Mouse (Mus musculus) G1E (cell line): ENCODE results near the gene Egr2. TPM values are rescaled to one million over a fixed set of nuclear protein-coding genes. Genes with fewer than 3 reads are reported as not detected.

Experiments
- ATAC-seq: 2 replicates; pipeline ENCODE4 v1.8.0; 2016; ENCODE audit warnings: mild to moderate bottlenecking; ENCODE audit not compliant: insufficient number of reproducible peaks, poor library complexity, low FRiP score, severe bottlenecking; ENCODE audit errors: extremely low read depth
- DNase-seq: peaks from one replicate; pipeline ENCODE4 v3.0.0; 2012; ENCODE audit warnings: low spot score
- H3K27me3 ChIP-seq: 2 replicates; pipeline ENCODE4 v1.6.1; 2012; ENCODE audit warnings: mild to moderate bottlenecking, low read length, inconsistent platforms; ENCODE audit not compliant: insufficient read depth
- H3K36me3 ChIP-seq: replicated peaks from 2 replicates; pipeline ENCODE3; 2012; ENCODE audit warnings: mild to moderate bottlenecking, inconsistent platforms
- H3K4me1 ChIP-seq: 2 replicates; pipeline ENCODE4 v1.6.1; 2012; ENCODE audit warnings: low read depth, low read length, inconsistent platforms, mixed read lengths; ENCODE audit not compliant: insufficient read depth
- H3K4me3 ChIP-seq: 2 replicates; pipeline ENCODE4 v1.5.1; 2012; ENCODE audit warnings: low read depth, mild to moderate bottlenecking, inconsistent platforms, low read length, moderate library complexity, mixed read lengths
- H3K9me3 ChIP-seq: replicated peaks from 2 replicates; pipeline ENCODE4 v1.6.1; 2012; ENCODE audit warnings: inconsistent platforms
- CTCF ChIP-seq: IDR thresholded peaks from 2 replicates; pipeline ENCODE4 v1.5.1; 2012; ENCODE audit warnings: low read depth, low read length, inconsistent platforms, mixed read lengths
- GATA1 ChIP-seq: IDR thresholded peaks from 2 replicates; pipeline ENCODE4 v1.6.1; 2012; ENCODE audit warnings: borderline replicate concordance, low read length, inconsistent platforms, mixed read lengths
- GATA2 ChIP-seq: IDR thresholded peaks from 2 replicates; pipeline ENCODE4 v1.6.1; 2012; ENCODE audit warnings: low read depth, low read length, inconsistent platforms, borderline replicate concordance
- POLR2AphosphoS5 ChIP-seq: IDR thresholded peaks from 2 replicates; pipeline ENCODE4 v1.6.1; 2012; ENCODE audit warnings: low read depth, low read length, inconsistent platforms; ENCODE audit not compliant: insufficient replicate concordance
- TAL1 ChIP-seq: conservative IDR thresholded peaks from 2 replicates; pipeline ENCODE4 v1.6.1; 2012; ENCODE audit warnings: low read depth, low read length, inconsistent platforms, mixed read lengths
- polyA plus RNA-seq: library from polyadenylated mRNA; stranded (reverse); fragments of >175 nt; gene quantifications from 2 replicates; pipeline ENCODE4 v1.2.3, GENCODE M21; 2012
- total RNA-seq, 2 experiments: library from RNA; stranded (forward) in 1 of 2; stranded (reverse) in 1 of 2; fragments of 200-1000 nt in 1 of 2; fragments of >200 nt in 1 of 2; fragmentation: Nextera tagmentation in 1 of 2; gene quantifications; 2 replicates each; pipeline ENCODE4 v1.2.3; 2014 to 2017

Gene Egr2
- total and polyA plus RNA-seq, 3 experiments = 0.08 to 1.0 TPM; not detected in 1

DNA sequence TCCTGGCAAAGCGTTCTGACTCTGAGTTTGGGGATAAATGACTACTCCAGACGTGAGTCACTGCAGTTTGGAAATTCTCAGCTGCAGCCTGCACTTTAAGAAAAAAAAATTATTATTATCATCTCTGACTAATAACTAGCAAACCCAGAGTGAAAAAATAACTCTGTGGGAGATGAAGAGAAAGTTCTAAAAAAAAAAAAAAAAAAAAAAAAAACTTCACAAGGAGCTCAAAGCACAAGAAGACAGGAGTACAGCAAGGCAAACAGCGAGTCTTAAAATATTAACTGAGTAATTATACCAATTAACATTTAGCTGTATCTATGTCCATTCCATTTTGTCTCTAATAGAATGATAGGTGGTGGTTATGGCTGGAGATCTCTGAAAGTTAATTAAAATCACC lies 11.1 kb upstream of the Egr2 start:
- H3K36me3 ChIP-seq = no peaks in the 10 kb centered on the region

GRCm38 (mm10) chr10:67524694-67525093 lies 10.6 kb upstream of the Egr2 start:
- H3K9me3 ChIP-seq = no peaks in the 10 kb centered on the region
- H3K27me3 ChIP-seq = 0 out of 2 replicates have a peak, but pooled peaks cover 2% of the 10 kb centered on the region
- TF ChIP-seq TAL1 (no peak), GATA2 (no peak), GATA1 (no peak), POLR2AphosphoS5 (no peak), CTCF (no peak)
- H3K4me3 ChIP-seq = no peak overlapping the region
- no peak for ATAC-seq
- H3K36me3 ChIP-seq = no peaks in the 10 kb centered on the region
- no peak for DNase-seq
- H3K4me1 ChIP-seq = no peaks in the 10 kb centered on the region

More for the DNA sequence above, 11.1 kb upstream of the Egr2 start:
- no peaks in the 10 kb centered on the region for H3K4me1 ChIP-seq
- TF ChIP-seq GATA1 (no peak), POLR2AphosphoS5 (no peak), GATA2 (no peak), TAL1 (no peak), CTCF (no peak)
- no peaks in the 10 kb centered on the region for H3K9me3 ChIP-seq
- 0 out of 2 replicates have a peak, but pooled peaks cover 2% of the 10 kb centered on the region for H3K27me3 ChIP-seq
- H3K4me3 ChIP-seq = no peak overlapping the region
- DNase-seq (no peak), ATAC-seq (no peak)

DNA sequence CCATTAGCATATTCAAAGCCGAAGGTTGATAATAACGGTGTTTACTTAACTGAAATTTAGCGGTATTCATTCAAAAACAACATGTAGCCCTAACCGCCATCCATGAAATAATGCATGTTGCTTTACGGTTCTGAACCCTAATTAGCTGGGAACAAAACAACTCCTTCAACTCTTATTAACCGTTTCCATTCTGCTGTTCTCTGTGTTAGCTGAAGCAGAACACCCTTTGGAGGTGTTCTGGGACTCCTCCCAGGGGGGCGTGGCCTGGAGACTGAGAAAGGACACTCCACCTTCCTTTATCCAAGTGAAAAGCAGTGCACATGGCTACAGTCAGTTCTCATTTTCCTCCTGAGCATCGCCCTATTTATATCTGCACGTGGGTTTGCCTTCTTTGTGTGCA lies 8.8 kb upstream of the Egr2 start:
- Histone ChIP-seq H3K27me3 (peaks cover 5% of the 10 kb centered on the region; the same call in 1 of the 2 replicates), H3K36me3 (no peaks in the 10 kb centered on the region), H3K4me3 (no peak overlapping the region), H3K4me1 (no peaks in the 10 kb centered on the region), H3K9me3 (no peaks in the 10 kb centered on the region)
- TF ChIP-seq CTCF (no peak), POLR2AphosphoS5 (no peak), GATA2 (no peak), TAL1 (no peak), GATA1 (no peak)
- DNase-seq (no peak), ATAC-seq (no peak)

GRCm38 (mm10) chr10:67529769-67530168 lies 5.5 kb upstream of the Egr2 start:
- ATAC-seq (no peak), DNase-seq (no peak)
- Histone ChIP-seq H3K4me1 (no peaks in the 10 kb centered on the region), H3K4me3 (no peak overlapping the region), H3K36me3 (no peaks in the 10 kb centered on the region), H3K27me3 (peaks cover 20% of the 10 kb centered on the region), H3K9me3 (no peaks in the 10 kb centered on the region)
- TF ChIP-seq CTCF (no peak), GATA2 (no peak), POLR2AphosphoS5 (no peak), GATA1 (no peak), TAL1 (no peak)

- peaks cover 59% of the 10 kb centered on the region for H3K27me3 ChIP-seq
- peak; percentile 62 for DNase-seq
- TF ChIP-seq TAL1 (no peak), CTCF (0 out of 2 replicates have a peak, but pooled peaks have one; percentile 33)
Observed at GRCm38 (mm10) chr10:67535972-67536371, 697 bp downstream of the Egr2 start.

GRCm38 (mm10) chr10:67536621-67537141 lies 1.4 kb downstream of the Egr2 start:
- Histone ChIP-seq H3K4me1 (peaks cover 32% of the 10 kb centered on the region), H3K27me3 (peaks cover 59% of the 10 kb centered on the region), H3K36me3 (peaks cover 8% of the 10 kb centered on the region), H3K4me3 (peak overlapping the region; percentile 78), H3K9me3 (no peaks in the 10 kb centered on the region; the same call in 1 of the 2 replicates)
- no peak for ATAC-seq
- peak; percentile 36 for DNase-seq
- TF ChIP-seq GATA2 (no peak), CTCF (no peak), TAL1 (no peak), POLR2AphosphoS5 (no peak), GATA1 (no peak)

More at GRCm38 (mm10) chr10:67535972-67536371, 697 bp downstream of the Egr2 start:
- Histone ChIP-seq H3K9me3 (no peaks in the 10 kb centered on the region; the same call in 1 of the 2 replicates), H3K36me3 (peaks cover 3% of the 10 kb centered on the region), H3K4me3 (peak overlapping the region; percentile 78; the same call in 1 of the 2 replicates), H3K4me1 (peaks cover 32% of the 10 kb centered on the region)
- ATAC-seq = no peak
